Mouse (Mus musculus): ENCODE measurements around the gene Ttpal. TPM values are rescaled to one million over a fixed set of nuclear protein-coding genes. Genes with fewer than 3 reads are reported as not detected.
"Not testable (repeated sequence)": the region's sequence is repeated elsewhere in the genome, so short reads cannot be mapped to it uniquely, and the experiment has no call there.

Ttpal gene
- polyA plus RNA-seq, 2 experiments: 25.3 to 48.0 TPM

DNA sequence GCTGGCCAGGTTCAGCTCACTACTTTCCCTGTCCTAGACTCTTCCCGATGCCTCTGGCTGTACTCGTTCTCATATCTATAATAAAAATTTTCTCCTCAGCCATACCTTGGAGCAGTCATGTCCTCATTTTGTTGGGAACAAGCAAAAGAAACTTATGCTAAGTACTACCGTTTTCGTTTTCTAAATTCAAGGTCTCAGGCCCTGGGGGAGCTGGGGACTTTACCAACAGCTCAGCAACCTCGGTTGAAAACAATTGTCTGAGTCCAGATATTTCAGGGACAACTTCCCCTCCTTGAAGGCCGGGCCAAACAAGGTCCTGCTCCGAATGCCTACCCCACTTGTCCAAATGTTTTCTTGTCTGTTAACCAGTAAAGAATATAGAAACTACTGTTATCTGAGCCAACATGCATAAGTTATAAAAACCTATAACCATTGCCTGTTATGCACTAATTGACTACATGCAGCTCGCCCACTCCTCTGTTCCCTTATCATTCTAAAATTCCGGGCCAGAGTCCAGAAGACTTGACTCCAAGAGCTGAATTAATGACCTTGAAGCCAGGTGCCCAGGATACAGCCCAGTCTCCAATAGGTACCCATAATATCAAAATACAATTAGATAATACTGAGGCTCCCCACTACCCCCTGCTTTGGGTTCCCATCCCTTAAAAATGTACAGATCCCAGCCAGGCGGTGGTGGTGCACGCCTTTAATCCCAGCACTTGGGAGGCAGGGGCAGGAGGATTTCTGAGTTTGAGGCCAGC, 43.8 kb downstream of the Ttpal start:
- Histone ChIP-seq H3K9ac (ENCODE audit: low read depth, low read length, severe bottlenecking) (no peak overlapping the region), H3K27me3 (ENCODE audit: control insufficient read depth, insufficient read depth, low read length) (no peaks in the 10 kb centered on the region), H3K27ac (replicated peaks; ENCODE audit: low read depth, low read length) (0 out of 2 replicates have a peak overlapping the region, but pooled peaks have one; percentile 99), H3K4me3 (replicated peaks; ENCODE audit: low read length) (peak overlapping the region; percentile 84), H3K4me2 (replicated peaks; ENCODE audit: low read depth, low read length, severe bottlenecking) (peak overlapping the region; percentile 52), H3K4me1 (ENCODE audit: control insufficient read depth, insufficient read depth, low read length) (peaks cover 6% of the 10 kb centered on the region; the same call in 1 of the 2 replicates), H3K9me3 (ENCODE audit: control insufficient read depth, low read length) (0 out of 2 replicates have a peak, but pooled peaks cover 5% of the 10 kb centered on the region), H3K36me3 (ENCODE audit: control insufficient read depth, insufficient read depth, low read length) (peaks cover 2% of the 10 kb centered on the region; the same call in 1 of the 2 replicates)
- TF ChIP-seq POLR2A (IDR thresholded peaks at IDR 0.05; ENCODE audit: borderline replicate concordance, extremely low read depth, insufficient read depth, insufficient read length): no peak
- WGBS: 78% methylated on average over 11 of the region's 11 CpGs
- ATAC-seq (ENCODE audit: low FRiP score, low read depth) (no peak), DNase-seq (ENCODE audit: low spot score) (no peak)

DNA sequence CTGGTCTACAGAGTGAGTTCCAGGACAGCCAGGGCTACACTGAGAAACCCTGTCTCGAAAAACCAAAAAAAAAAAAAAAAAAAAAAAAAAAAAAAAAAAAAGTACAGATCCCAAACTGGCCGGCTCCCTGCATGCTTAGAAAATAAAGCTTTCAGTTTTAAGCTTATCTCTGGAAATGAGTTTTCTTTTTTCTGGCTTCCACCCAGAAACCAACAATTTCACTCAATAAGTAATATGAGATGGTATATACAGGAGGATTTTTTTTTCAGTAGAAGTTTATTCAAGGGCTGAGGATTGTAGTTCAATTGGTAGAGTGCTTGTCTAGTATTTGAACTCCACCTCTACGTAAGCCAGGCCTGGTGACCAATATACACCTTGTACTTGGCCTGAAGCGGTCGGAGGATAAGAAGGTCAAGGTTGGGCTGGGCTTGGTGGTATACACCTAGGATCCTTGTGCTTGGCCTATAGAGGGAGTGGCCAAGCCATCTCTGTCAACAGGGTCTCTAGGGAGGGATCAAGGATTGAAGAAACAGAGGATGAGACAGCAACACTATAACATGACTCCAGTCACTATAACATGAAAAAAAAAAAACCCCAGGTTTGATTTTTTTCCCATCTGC, 44.5 kb downstream of the Ttpal start:
- Histone ChIP-seq H3K9ac (ENCODE audit: low read depth, low read length, severe bottlenecking) (no peak overlapping the region), H3K36me3 (ENCODE audit: control insufficient read depth, insufficient read depth, low read length) (no peaks in the 10 kb centered on the region), H3K27ac (replicated peaks; ENCODE audit: low read depth, low read length) (no peak overlapping the region), H3K4me1 (ENCODE audit: control insufficient read depth, insufficient read depth, low read length) (peaks cover 6% of the 10 kb centered on the region; the same call in 1 of the 2 replicates), H3K4me3 (replicated peaks; ENCODE audit: low read length) (no peak overlapping the region), H3K9me3 (ENCODE audit: control insufficient read depth, low read length) (0 out of 2 replicates have a peak, but pooled peaks cover 5% of the 10 kb centered on the region), H3K4me2 (replicated peaks; ENCODE audit: low read depth, low read length, severe bottlenecking) (no peak overlapping the region), H3K27me3 (ENCODE audit: control insufficient read depth, insufficient read depth, low read length) (no peaks in the 10 kb centered on the region)
- no peak for ATAC-seq (ENCODE audit: low FRiP score, low read depth)
- DNase-seq (ENCODE audit: low spot score): no peak
- TF ChIP-seq POLR2A (IDR thresholded peaks at IDR 0.05; ENCODE audit: borderline replicate concordance, extremely low read depth, insufficient read depth, insufficient read length): no peak
- WGBS: 88% methylated on average over 5 of the region's 5 CpGs

- not testable (repeated sequence) for H3K27me3 ChIP-seq (ENCODE audit: control insufficient read depth, insufficient read depth, low read length); H3K27ac ChIP-seq (replicated peaks; ENCODE audit: low read depth, low read length); DNase-seq (ENCODE audit: low spot score); H3K4me2 ChIP-seq (replicated peaks; ENCODE audit: low read depth, low read length, severe bottlenecking); H3K9me3 ChIP-seq (ENCODE audit: control insufficient read depth, low read length); H3K36me3 ChIP-seq (ENCODE audit: control insufficient read depth, insufficient read depth, low read length); ATAC-seq (ENCODE audit: low FRiP score, low read depth); H3K9ac ChIP-seq (ENCODE audit: low read depth, low read length, severe bottlenecking); H3K4me1 ChIP-seq (ENCODE audit: control insufficient read depth, insufficient read depth, low read length); H3K4me3 ChIP-seq (replicated peaks; ENCODE audit: low read length)
- WGBS: 95% methylated on average over 6 of the region's 12 CpGs
These were observed 53.6 kb downstream of the Ttpal start for GRCm38 (mm10) chr2:163655699-163656098.

DNA sequence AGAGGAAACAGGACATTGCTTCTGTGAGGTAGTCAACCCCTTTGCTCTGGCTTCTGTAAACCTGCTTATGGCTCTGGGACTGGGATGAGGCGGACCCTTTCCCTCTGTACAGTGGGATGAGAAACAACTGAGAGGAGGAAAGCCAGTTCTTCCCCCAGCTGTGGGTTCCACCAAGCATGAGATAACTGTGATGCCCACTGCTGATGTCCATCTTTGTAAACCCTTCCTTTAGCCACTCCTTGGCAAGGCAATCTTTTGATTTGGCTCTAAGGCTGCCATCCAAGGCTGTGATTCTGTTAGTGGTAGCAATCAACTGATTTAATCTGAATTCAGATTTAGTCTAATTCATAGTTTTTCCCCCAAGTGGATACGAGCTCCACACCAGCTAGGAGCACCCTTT, 55.4 kb downstream of the Ttpal start:
- Histone ChIP-seq H3K4me3 (replicated peaks; ENCODE audit: low read length) (no peak overlapping the region), H3K4me1 (ENCODE audit: control insufficient read depth, insufficient read depth, low read length) (peaks cover 17% of the 10 kb centered on the region), H3K9me3 (ENCODE audit: control insufficient read depth, low read length) (no peaks in the 10 kb centered on the region), H3K27ac (replicated peaks; ENCODE audit: low read depth, low read length) (no peak overlapping the region), H3K4me2 (replicated peaks; ENCODE audit: low read depth, low read length, severe bottlenecking) (no peak overlapping the region; the same call in 1 of the 2 replicates), H3K9ac (ENCODE audit: low read depth, low read length, severe bottlenecking) (no peak overlapping the region), H3K27me3 (ENCODE audit: control insufficient read depth, insufficient read depth, low read length) (no peaks in the 10 kb centered on the region), H3K36me3 (ENCODE audit: control insufficient read depth, insufficient read depth, low read length) (no peaks in the 10 kb centered on the region)
- ATAC-seq (ENCODE audit: low FRiP score, low read depth) (no peak), DNase-seq (ENCODE audit: low spot score) (no peak)
- TF ChIP-seq POLR2A (IDR thresholded peaks at IDR 0.05; ENCODE audit: borderline replicate concordance, extremely low read depth, insufficient read depth, insufficient read length): no peak
- 86% methylated on average over 2 of the region's 2 CpGs for WGBS

- WGBS: under 1% methylated on average over 71 of the region's 71 CpGs
- DNase-seq (ENCODE audit: low spot score): peak; percentile 84
These were observed 56.1 kb downstream of the Ttpal start, which contains the start of gene Pkig for GRCm38 (mm10) chr2:163657975-163658886. Gene Pkig, plus strand, starts transcription at chr2:163658386.

More at GRCm38 (mm10) chr2:163657975-163658886, 56.1 kb downstream of the Ttpal start, which contains the start of gene Pkig:
- peak; percentile 90 for ATAC-seq (ENCODE audit: low FRiP score, low read depth)
- peak within 1 kb of the TSS; percentile 78 for H3K9ac ChIP-seq (ENCODE audit: low read depth, low read length, severe bottlenecking)
- TF ChIP-seq POLR2A (IDR thresholded peaks at IDR 0.05; ENCODE audit: borderline replicate concordance, extremely low read depth, insufficient read depth, insufficient read length): 0 out of 2 replicates have a peak, but pooled peaks have one; percentile 43
- no peaks in the 10 kb centered on the region for H3K9me3 ChIP-seq (ENCODE audit: control insufficient read depth, low read length)
- no peaks in the 10 kb centered on the region for H3K27me3 ChIP-seq (ENCODE audit: control insufficient read depth, insufficient read depth, low read length)
- H3K27ac ChIP-seq (replicated peaks; ENCODE audit: low read depth, low read length): peak within 1 kb of the TSS; percentile 85
- no peaks in the 10 kb centered on the region for H3K36me3 ChIP-seq (ENCODE audit: control insufficient read depth, insufficient read depth, low read length)
- peaks cover 17% of the 10 kb centered on the region for H3K4me1 ChIP-seq (ENCODE audit: control insufficient read depth, insufficient read depth, low read length)
- peak within 1 kb of the TSS; percentile 69 for H3K4me2 ChIP-seq (replicated peaks; ENCODE audit: low read depth, low read length, severe bottlenecking)
- peak within 1 kb of the TSS; percentile 85 for H3K4me3 ChIP-seq (replicated peaks; ENCODE audit: low read length)
